Mouse (Mus musculus) C2C12 (cell line): ENCODE results near the gene Ivns1abp.
"Not testable (repeated sequence)": the region's sequence is repeated elsewhere in the genome, so short reads cannot be mapped to it uniquely, and the experiment has no call there.

Source experiments
- CTCF ChIP-seq: IDR thresholded peaks from one replicate; pipeline ENCODE4 v1.5.1; 2011; ENCODE audit not compliant: control insufficient read depth, insufficient read depth, insufficient read length
- MYOD1 ChIP-seq: IDR thresholded peaks from one replicate; pipeline ENCODE4 v1.6.1; 2011; ENCODE audit warnings: low read depth; ENCODE audit not compliant: control insufficient read depth, insufficient read length
- MYOG ChIP-seq: IDR thresholded peaks from one replicate; pipeline ENCODE4 v1.6.1; 2011; ENCODE audit not compliant: control insufficient read depth, insufficient read length; ENCODE audit errors: extremely low read depth
- USF1 ChIP-seq: IDR thresholded peaks from one replicate; pipeline ENCODE4 v1.6.1; 2011; ENCODE audit warnings: low read depth, mild to moderate bottlenecking, control low read depth, moderate library complexity

GRCm38 (mm10) chr1:151348293-151348692 lies 4.0 kb downstream of the Ivns1abp start:
- not testable (repeated sequence) for TF ChIP-seq CTCF, MYOG, MYOD1, USF1
